Mouse (Mus musculus) thymus, postnatal 25 days (tissue): ENCODE results near the gene Stxbp1.

Source experiments
- DNase-seq: peaks from one replicate; pipeline ENCODE4 v3.0.0; 2022

Stxbp1 gene

DNA sequence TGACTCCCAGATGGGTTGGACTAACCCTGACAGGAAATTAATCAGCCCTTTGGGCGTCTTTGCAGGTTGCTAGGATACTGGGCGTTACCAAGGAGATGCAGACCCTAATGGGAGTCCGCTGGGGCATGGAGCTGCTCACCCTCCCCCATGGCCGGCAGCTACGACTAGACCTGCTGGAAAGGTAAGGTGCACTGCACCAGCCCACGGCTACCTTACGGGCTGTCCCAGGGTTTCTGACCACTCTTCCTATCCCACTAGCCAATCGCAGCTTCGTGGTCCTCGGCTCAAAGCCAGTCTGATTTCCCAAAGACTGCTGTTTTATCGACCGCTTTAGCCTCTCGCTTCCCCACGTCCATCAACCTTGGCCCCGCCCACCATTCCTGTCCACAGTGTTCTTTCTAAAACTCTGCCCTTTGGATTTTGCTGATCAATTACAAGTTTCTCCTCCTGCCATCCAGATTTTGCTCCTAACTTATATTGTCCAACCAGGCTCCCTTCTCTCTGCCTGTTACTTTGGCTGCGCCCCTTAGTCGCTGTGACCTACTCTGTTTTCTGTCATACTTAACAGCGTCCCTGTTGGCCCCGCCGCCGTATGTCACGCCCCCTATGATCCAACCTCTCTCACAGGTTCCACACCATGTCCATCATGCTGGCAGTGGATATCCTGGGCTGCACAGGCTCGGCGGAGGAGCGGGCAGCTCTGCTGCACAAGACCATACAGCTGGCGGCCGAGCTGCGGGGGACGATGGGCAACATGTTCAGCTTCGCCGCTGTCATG, 96.0 kb downstream of the Stxbp1 start:
- DNase-seq, result no peak

DNA sequence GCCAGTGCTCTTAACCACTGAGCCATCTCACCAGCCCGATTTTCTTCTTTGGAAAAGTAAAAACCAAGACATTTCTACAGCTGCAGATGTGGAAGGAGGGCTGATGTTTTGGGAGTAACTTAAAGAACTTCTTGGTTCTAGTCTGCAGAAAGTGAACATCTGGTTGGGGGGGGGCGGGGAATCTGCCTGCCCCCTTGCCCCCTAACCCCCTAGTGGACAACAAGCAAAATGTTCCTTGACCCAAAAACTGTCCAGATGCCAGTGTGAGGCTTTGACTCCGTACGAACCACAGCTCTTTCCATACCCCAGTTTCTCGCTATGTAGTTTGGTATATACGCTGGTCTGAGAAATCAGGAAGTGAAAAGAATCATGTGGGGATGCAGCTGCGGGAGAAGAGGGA, 96.8 kb downstream of the Stxbp1 start:
- DNase-seq, result no peak

DNA sequence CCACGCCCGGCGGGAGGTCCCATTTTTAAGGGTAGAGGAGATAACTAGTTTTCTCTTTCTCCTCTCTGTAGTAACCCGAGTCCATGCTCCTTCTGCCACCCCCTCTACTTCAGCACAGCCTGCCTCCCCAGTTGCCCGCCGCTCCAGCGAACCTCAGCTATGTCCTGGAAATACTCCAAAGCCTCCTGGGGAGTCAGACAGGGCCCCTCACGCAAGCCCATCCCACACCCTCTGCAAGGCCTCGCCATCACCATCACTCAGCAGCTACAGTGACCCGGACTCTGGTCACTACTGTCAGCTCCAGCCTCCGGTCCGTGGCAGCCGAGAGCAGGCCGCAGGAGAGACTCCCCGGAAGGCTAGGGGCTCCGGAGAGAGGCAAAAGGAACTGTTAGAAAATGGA, 98.0 kb downstream of the Stxbp1 start:
- no peak for DNase-seq

DNA sequence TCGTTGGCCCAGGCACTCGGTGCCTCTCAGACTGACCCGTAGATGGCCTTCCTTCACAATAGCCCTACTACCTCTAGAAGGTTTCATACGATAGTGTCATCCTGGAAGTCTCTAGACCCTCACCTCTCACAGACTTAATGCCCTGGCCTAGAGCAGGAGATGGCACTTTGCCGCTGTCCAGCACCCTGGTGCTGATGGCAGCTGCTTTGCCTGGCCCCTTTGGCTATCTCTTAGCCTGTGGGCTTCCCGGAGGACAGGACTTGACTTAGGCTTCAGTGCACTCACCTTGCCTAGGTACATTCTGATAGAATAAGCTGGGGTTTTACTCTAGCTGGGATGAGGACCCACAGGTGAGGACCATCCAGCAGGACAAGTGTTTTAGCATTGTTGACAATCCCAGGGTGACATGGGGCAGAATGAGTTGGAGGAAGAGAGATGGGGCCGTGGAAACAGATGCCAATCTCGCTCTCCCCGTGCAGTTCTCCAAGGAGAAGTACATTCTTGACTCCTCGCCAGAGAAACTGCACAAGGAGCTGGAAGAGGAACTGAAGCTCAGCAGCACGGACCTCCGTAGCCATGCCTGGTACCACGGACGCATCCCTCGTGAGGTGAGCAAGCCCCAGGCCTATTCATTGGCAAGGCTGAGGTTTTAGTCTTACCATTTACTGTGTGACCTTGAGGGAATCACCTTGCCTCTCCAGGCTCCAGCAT, 102.6 kb downstream of the Stxbp1 start:
- no peak for DNase-seq

DNA sequence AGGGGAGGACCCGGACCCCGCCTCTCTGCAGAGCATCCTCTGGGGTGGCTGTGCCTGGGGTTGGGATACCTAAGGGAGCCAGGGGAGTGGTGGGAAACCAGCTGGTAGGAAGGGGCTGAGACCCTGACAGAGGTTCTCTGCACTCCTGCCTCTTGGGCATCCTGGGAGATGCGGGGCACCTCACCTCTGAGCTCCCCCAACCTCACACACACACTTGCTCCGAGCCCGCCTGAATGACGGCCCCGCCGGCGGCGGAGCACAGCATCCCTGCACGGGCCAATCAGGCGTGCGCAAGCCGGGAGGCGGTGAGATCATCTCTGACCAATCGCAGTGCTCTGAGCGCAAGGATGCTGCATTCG, 104.9 kb downstream of the Stxbp1 start:
- DNase-seq, result no peak

DNA sequence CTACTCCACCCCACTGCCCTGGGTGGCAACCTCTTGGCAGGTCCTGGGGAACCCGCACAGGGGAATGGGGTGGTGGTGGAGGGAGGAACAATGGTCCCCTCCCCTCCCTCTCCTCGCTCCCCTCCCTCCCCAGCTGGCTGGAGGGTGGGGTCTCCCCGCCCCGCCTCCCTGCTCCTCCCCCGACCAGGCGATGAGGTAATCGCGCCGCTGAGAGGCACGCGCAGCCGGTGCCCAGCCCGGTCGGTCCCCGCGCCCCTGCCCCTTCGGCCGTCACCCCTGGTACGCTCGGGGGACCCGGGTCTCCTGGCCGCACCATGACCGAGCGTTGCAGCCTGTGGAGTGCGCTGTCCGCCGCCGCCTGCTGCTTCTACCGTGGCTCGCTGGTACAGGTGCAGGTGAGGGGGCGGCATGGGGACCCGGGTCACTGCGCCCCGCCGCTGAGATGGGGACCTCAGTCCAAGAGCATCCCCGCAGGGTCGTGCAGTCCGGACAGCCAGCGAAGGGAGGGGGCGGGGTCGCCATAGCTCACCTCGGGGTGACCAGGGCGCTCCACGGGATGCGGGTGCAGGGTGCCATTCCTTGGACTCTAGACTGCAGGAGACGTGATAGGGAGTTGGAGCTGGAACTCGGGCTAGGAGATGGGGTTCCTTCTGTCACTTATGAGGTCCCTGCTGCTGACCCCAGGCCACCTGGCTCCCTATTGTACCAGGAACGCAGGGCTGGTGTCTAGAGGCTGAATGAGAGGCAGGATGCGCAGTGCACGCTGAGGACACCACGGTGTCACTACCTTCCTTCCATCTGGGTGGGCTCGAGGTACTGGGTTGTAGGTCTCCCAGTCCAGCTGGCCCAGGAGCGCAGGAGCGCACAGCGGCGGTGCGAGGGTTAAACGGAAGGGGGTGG, 105.5 kb downstream of the Stxbp1 start:
- DNase-seq, result no peak

DNA sequence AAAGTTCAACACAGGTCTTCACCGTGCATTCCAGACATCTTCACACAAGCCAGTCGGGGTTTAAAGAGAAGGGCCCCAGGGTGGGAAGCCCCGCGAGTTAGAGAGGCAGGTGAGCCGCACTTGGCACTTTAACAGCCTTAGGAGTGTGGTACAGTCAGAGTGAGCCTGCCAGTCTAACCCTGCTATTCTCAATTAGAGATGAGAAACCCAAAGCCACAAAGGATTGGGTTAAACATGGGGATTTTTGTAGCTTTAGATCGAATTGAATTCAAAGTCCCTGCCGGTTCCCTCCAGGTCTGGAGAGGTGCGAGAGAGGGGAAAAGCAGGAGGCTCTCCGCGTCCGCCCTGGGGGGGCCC, 106.2 kb downstream of the Stxbp1 start, which contains the start of gene 6330409D20Rik:
Gene 6330409D20Rik, minus strand, starts transcription at position 101 of the 357 bp plus-strand sequence.
- no peak for DNase-seq

DNA sequence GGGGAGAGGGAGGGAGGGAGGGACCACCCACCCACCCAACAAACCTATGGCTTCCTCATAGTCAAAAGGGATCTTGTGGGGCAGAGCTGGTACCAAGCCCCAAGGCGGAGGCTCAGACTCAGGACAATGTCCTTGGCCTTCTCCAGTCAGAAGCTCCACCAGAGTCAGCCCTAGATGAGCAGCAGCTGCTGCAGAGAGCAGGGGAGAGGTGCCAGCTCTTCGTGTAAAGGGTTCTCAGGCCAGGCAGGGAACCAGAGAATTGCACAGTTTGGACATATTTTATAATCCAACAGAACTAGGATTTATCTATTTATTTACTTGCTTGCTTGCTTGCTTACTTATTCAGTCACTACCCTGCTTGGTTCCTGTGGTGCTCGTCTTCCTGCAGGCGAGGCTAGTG, 107.7 kb downstream of the Stxbp1 start:
- no peak for DNase-seq
